Mouse (Mus musculus): Measurements from ENCODE around the gene Dclk1.

Gene Dclk1

DNA sequence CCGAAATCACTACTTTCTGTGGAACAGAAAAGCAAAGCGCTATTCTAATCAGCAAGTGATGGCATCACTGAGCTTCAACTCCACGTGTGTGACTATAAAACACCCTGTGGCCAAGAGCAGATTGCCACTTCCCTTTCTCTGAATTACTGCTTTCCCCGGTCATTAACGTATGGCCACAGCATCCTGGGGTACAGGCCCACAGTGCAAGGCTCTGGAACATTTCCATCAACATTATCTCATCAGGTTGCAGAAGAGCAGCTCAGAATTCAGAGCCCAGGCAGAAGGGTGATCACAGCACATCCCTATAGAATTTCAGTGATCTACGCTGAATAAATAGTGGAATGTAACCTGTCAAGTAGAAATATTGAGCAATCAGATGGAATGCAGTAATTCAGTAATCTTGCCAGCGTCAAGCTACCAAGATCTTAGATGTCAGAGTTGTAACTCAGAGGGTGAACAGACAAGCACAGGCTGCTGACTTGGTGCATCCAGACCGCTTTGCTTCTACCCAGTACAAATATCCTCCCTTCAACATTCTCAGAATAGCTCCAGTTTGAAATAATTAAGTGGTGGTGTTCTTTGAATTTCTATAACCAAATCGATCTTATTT is 293.5 kb downstream of the Dclk1 start:
- DNase-seq (ENCODE audit: extremely low spot score, low read depth, low spot score) = no peak

- DNase-seq (ENCODE audit: extremely low spot score, low read depth, low spot score) = no peak
These were observed 294.7 kb downstream of the Dclk1 start for GRCm38 (mm10) chr3:55536901-55537300.

DNA sequence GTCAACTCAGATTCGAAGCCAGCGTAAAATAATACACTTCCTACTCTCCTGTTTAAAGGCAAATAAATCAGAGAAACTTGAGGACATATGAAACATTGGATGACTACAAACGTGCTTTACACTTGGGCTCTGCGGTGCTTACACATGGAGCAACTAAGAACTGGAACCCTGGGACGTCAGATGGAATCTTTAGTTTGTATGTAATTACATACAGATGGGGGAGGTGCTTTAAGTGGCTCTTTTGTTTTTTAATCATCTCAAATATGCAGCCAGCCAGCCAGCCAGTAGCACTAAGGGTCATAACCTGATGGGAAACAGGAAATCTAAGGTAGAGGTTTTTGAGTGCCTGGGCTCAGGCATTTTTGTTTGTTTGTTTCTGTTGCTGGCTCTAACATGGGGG is 295.6 kb downstream of the Dclk1 start:
- no peak for DNase-seq (ENCODE audit: extremely low spot score, low read depth, low spot score)

DNA sequence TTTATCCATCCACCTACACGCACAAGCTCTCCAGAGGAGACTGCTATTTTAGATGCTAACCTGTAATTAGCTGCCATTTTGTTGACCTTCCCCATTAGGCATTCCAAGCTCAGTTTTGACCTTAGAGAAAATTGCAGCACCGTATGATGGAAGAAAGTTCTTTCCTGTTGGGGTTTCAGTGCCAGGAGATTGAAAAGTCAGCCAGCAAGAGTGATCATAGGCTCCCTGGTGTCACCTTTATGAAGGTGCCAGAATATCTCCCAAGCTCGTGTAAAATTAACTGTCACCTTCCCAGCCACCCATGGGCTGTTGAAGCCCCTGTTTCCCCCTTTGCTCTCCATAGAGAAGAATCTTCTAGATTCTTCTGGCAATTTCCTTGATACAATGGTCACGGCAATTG is 297.2 kb downstream of the Dclk1 start:
- DNase-seq (ENCODE audit: extremely low spot score, low read depth, low spot score) = no peak

DNA sequence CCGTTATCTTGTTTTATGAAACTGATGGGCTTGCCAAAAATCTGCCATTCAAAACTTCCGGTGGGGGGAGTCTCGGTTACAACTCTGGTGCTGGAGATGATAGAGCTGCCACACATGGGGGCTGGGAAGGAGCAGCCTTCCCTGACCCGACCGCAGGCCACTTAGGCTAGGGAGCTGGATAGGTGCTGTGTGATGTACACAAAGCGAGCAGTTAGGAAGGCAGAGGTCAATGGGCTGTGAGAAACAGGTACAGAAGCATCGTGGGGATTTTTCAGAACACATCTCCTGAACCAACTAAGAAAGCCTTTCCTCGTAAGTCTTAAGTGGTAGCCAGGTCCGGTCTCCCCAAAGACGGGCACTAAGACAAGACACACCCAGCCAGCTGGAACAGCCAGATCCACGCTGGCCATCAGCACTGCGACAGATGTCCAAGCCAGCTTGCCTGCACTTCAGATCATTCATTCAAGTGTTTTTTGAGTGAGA is 297.7 kb downstream of the Dclk1 start:
- no peak for DNase-seq (ENCODE audit: extremely low spot score, low read depth, low spot score)

GRCm38 (mm10) chr3:55540406-55541140 is 298.4 kb downstream of the Dclk1 start:
- DNase-seq (ENCODE audit: extremely low spot score, low read depth, low spot score) = no peak

GRCm38 (mm10) chr3:55541799-55542198 is 299.6 kb downstream of the Dclk1 start:
- DNase-seq (ENCODE audit: extremely low spot score, low read depth, low spot score) = no peak

DNA sequence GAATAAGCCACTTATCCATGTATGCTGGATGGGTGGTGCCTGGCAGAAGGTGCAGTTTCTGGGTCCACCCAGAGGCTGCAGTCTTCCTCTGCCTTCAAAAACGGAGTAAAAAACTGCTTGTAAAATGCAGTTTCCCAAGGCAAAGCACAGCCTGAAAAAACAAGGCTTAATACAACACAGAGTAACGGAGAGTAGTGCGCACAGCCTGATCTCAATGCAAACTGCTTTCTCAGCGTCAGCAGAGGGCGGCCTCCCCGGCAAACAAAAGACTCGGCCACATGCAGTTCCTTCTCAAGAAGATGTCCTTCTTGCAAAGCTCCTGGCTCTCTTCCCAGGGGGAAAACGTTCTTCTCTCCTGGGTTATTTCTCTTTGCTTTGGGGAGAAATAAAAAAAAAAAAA is 300.1 kb downstream of the Dclk1 start:
- no peak for DNase-seq (ENCODE audit: extremely low spot score, low read depth, low spot score)

DNA sequence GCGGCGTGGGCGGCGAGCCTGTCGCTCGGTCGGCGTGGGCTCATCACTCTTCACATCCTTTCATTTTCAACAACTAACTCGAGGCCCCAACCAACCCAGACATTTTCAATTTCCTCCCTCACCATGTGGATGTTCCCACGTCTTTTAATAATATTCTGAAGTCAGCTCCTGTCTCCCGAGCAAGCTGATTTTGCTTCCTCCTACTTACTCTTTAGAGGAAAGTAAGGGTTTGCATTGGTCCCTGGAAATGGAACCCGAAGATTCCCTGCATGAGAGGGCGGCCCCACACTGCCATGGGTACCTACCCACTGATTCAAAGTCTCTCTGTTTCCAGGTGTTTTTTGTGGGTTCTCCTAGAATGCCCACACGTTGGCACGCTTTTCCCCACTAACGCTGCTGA is 300.8 kb downstream of the Dclk1 start:
- no peak for DNase-seq (ENCODE audit: extremely low spot score, low read depth, low spot score)

DNA sequence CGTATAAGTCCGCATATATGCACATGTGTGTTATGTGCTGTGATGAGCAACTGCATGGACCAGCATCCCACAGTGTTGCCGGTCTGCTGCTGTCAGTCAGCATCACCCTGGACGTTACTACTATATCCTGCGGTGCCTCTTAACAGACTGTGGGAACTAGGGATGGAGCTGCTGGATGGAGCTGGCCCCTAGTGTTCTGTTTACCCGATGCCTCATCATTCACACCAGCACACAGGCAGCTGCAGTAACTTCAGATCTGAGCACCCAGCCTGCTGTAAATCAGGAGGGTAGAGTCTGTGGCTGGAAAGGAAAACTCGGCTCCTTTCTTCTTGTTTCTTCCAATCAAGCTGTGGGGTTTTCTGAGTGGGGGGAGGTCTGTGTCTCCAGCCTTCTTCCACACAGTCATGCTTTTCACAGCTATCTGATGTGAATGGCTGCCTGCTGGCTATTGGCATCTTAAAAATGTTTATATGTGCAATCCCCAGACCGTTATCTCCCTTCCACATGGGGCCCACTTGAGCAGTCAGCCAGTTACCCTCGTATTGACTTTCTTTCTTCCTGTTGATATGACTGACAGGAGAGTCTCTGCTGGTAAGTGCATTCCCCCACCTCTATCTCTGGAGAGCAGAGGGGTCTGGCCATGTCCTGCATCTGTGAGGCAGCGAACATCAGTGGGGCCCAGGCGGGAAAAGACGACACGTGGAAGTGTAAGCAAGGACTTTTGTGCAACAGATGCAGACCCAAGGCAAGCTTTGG is 301.9 kb downstream of the Dclk1 start:
- DNase-seq (ENCODE audit: extremely low spot score, low read depth, low spot score) = no peak

- no peak for DNase-seq (ENCODE audit: extremely low spot score, low read depth, low spot score)
These were observed 303.1 kb downstream of the Dclk1 start for GRCm38 (mm10) chr3:55545296-55545695.

GRCm38 (mm10) chr3:55545916-55546315 is 303.8 kb downstream of the Dclk1 start:
- no peak for DNase-seq (ENCODE audit: extremely low spot score, low read depth, low spot score)

DNA sequence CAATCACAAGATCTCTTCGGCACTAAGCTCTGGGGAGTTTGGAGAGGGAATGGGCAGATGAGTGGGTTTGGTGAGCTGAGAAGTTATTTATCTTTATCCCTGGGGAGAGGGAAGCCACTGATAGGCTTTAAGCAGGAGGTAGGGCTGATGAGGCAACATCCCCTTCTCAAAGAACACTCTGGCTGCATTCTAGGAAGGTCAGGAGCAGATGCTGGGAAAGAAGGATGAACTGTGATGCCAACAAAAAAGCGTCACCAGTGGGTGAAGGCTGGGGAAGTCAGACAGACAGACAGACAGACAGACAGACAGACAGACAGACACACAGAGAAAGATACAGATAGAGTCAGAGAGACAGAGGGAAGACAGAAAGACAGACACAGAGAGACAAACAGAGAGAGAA is 304.9 kb downstream of the Dclk1 start:
- DNase-seq (ENCODE audit: extremely low spot score, low read depth, low spot score) = no peak

GRCm38 (mm10) chr3:55549376-55549775 is 307.2 kb downstream of the Dclk1 start:
- no peak for DNase-seq (ENCODE audit: extremely low spot score, low read depth, low spot score)

- DNase-seq (ENCODE audit: extremely low spot score, low read depth, low spot score) = no peak
These were observed 308.8 kb downstream of the Dclk1 start for GRCm38 (mm10) chr3:55550962-55551361.

GRCm38 (mm10) chr3:55551912-55552311 is 309.7 kb downstream of the Dclk1 start:
- DNase-seq (ENCODE audit: extremely low spot score, low read depth, low spot score) = no peak

- no peak for DNase-seq (ENCODE audit: extremely low spot score, low read depth, low spot score)
These were observed 310.9 kb downstream of the Dclk1 start for GRCm38 (mm10) chr3:55553031-55553430.

DNA sequence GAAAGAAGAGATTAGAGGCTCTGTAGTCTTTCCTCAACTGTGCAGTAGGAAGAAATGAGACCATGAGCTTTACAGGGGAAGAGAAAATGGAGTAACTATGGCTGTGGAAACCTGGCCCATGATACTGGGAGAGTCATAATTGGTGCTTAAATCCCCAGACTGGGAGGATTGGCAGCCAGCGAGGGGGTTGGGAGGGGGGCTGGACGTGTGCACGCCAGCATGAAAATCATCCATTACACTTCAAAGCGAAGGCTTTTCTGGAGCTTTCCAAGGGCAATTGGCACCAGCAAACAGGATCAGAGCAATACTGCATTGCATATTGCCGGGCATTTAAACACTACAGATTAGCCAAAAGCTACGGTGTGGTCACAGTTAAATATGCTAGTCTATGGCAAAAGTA is 313.7 kb downstream of the Dclk1 start:
- DNase-seq (ENCODE audit: extremely low spot score, low read depth, low spot score) = no peak

DNA sequence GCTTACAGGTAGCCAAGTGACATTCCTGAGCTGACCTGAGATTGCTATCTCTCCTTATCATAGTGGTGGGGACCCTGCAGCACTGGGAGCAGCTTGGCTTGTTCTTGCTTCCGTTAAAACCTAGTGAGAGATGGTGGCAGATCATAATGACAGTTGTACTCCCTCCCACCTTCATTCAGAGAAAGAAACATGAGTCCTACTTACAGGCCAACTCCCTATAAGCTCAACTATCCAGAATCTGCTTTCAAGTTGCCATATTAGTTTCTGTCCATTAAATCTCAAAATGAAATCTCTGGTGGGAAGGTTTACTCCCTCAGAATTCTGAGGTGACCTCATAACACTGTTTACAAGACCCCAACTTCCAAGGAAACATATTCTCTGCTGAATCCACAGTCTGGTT is 316.4 kb downstream of the Dclk1 start:
- DNase-seq (ENCODE audit: extremely low spot score, low read depth, low spot score) = no peak

DNA sequence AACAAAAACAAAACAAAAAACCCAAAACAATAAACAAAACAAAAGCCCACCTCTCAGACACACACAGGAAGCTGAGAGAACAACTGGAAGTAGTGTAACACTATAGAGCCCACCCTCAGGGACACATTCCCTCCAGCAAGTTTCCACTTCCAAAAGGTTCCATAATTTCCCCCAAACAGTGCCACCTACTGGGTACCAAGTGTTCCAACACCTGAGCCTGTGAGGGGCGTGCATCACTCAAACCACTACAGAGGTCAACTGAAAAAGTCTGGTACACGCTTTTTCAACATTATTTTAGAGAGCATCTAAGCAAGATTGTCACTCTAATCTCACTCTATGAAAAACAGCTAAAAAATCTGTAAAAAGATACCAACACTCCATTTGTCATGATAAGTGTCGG is 325.3 kb downstream of the Dclk1 start:
- DNase-seq (ENCODE audit: extremely low spot score, low read depth, low spot score) = no peak

- no peak for DNase-seq (ENCODE audit: extremely low spot score, low read depth, low spot score)
These were observed 327.4 kb downstream of the Dclk1 start for GRCm38 (mm10) chr3:55569539-55569938.

DNA sequence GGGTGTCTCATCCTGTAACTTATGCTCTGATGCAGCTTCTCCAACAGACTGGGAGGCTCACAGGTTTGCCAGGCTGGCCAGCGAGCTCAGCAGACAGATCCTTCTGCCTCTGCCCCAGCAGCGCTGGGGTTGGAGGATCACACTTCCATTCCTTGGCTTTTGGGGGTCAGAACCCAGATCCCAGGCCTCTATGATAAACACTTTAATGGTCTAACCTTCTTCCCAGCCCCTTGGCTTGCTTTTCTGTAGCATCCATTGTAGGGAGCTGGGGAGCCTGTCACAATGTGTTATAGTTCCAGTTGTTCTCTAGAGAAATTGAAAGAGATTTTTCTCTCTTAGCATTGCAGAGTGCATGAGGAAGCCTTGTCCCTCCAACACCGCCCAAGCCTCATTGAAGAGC is 328.9 kb downstream of the Dclk1 start:
- DNase-seq (ENCODE audit: extremely low spot score, low read depth, low spot score) = no peak
